Mouse (Mus musculus): ENCODE results near the gene Ppp2r2c. TPM values are rescaled to one million over a fixed set of nuclear protein-coding genes. Genes with fewer than 3 reads are reported as not detected.

The Ppp2r2c gene
- 24.6 and 26.7 TPM in 2 replicates for polyA plus RNA-seq (2015; fragmentation: Nextera tagmentation; extraction: Ambion mirVana)

GRCm38 (mm10) chr5:36868266-36869090 lies at the start of gene Ppp2r2c:
Ppp2r2c (plus strand) TSS chr5:36868513.
- 0% methylated on average over 64 of the region's 108 CpGs for WGBS
- ATAC-seq (ENCODE audit: low FRiP score), result peak; percentile 55
- H3K27ac ChIP-seq, result peak within 1 kb of the TSS; percentile 84

DNA sequence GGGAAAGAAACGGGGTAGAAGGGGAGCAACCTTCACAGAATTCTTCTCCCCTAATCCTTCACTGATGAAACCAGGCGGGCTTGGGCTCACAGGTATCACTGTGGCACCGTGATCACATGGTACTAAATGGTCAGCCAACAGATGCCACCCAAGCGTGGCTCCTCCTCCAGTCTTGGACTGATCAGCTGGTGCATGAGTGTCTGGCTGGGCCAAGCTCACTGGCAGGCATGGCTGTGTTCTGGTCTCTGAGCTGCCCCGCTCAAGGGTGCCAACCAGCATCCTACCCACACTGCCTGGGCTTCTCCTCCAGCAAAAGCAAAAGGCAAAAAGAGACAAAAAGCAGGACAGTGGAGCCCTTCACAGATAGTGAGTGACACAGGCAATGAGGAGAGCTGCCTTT lies 48.6 kb upstream of the Ppp2r2c start:
- 86% methylated on average over 5 of the region's 5 CpGs for WGBS
- H3K4me3 ChIP-seq, result no peak overlapping the region
- no peak overlapping the region for H3K27ac ChIP-seq
- H3K9ac ChIP-seq, result no peak overlapping the region
- ATAC-seq (ENCODE audit: low FRiP score), result no peak
- H3K36me3 ChIP-seq, result peaks cover 62% of the 10 kb centered on the region
- no peaks in the 10 kb centered on the region for H3K27me3 ChIP-seq
- H3K9me3 ChIP-seq, result no peaks in the 10 kb centered on the region
- H3K4me2 ChIP-seq, result no peak overlapping the region
- no peaks in the 10 kb centered on the region for H3K4me1 ChIP-seq (replicated peaks)

More at GRCm38 (mm10) chr5:36868266-36869090, at the start of gene Ppp2r2c:
- H3K4me1 ChIP-seq (replicated peaks), result peaks cover 34% of the 10 kb centered on the region
- peak within 1 kb of the TSS; percentile 87 for H3K4me2 ChIP-seq
- 0 out of 2 replicates have a peak, but pooled peaks cover 4% of the 10 kb centered on the region for H3K9me3 ChIP-seq
- peak within 1 kb of the TSS; percentile 83 for H3K9ac ChIP-seq
- H3K4me3 ChIP-seq, result peak within 1 kb of the TSS; percentile 64
- peaks cover 99% of the 10 kb centered on the region for H3K27me3 ChIP-seq
- no peaks in the 10 kb centered on the region for H3K36me3 ChIP-seq

DNA sequence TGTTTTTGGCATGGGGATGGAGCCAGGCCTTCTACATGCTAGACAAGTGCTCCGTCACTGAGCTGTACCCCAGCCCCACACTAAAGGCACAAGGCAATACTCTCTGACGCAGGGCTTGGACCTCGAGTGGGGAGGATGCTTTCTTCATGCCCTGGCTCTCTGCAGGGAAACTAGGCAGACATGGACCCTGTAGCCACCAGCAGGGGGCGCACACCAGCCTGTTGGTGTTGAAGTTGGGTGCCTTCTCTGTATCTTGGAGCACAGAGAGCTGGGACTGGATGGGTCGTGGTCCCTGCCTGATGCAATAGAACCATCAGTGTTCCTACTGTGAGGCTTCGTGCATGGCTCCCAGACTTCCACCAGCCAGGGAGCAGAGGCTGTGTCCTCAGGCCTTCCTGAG lies 48.2 kb upstream of the Ppp2r2c start:
- H3K4me3 ChIP-seq, result no peak overlapping the region
- no peak overlapping the region for H3K9ac ChIP-seq
- H3K36me3 ChIP-seq, result peaks cover 59% of the 10 kb centered on the region
- H3K4me1 ChIP-seq (replicated peaks), result no peaks in the 10 kb centered on the region
- no peaks in the 10 kb centered on the region for H3K9me3 ChIP-seq
- no peak overlapping the region for H3K4me2 ChIP-seq
- 0 out of 2 replicates have a peak, but pooled peaks have one; percentile 24 for ATAC-seq (ENCODE audit: low FRiP score)
- WGBS, result 43% methylated on average over 6 of the region's 6 CpGs
- H3K27ac ChIP-seq, result no peak overlapping the region
- no peaks in the 10 kb centered on the region for H3K27me3 ChIP-seq

- H3K36me3 ChIP-seq, result peaks cover 57% of the 10 kb centered on the region
- H3K4me3 ChIP-seq, result no peak overlapping the region
- ATAC-seq (ENCODE audit: low FRiP score), result no peak
- H3K4me2 ChIP-seq, result no peak overlapping the region
- 89% methylated on average over 4 of the region's 4 CpGs for WGBS
- no peaks in the 10 kb centered on the region for H3K27me3 ChIP-seq
- H3K9me3 ChIP-seq, result no peaks in the 10 kb centered on the region
- H3K9ac ChIP-seq, result no peak overlapping the region
- no peak overlapping the region for H3K27ac ChIP-seq
- H3K4me1 ChIP-seq (replicated peaks), result no peaks in the 10 kb centered on the region
Observed at GRCm38 (mm10) chr5:36822907-36823306, 45.4 kb upstream of the Ppp2r2c start.

DNA sequence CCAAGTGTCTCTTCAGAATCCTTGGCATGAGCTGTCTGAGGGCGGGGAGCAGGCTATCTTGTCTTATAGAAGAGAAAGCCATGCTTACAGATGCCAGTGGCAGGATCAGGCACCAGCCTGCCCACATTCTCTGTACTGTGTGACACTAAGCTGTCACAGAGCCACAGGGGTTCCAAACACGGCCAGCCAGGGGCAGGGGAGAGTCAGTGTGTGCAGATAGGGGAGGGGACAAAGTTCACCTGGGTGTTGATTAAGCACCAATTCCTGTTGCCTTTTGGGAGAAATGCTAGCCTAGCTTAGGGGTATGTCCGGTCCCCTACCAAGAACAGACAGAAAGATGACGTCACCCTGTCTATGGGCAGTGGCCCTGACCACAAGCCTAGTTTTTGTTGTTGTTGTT lies 39.2 kb upstream of the Ppp2r2c start:
- H3K4me1 ChIP-seq (replicated peaks), result peaks cover 12% of the 10 kb centered on the region
- peaks cover 19% of the 10 kb centered on the region for H3K36me3 ChIP-seq
- no peak overlapping the region for H3K9ac ChIP-seq
- WGBS, result 75% methylated on average over 4 of the region's 4 CpGs
- no peaks in the 10 kb centered on the region for H3K9me3 ChIP-seq
- no peak overlapping the region for H3K27ac ChIP-seq
- no peak overlapping the region for H3K4me3 ChIP-seq
- no peak for ATAC-seq (ENCODE audit: low FRiP score)
- H3K4me2 ChIP-seq, result no peak overlapping the region
- 0 out of 2 replicates have a peak, but pooled peaks cover 6% of the 10 kb centered on the region for H3K27me3 ChIP-seq

GRCm38 (mm10) chr5:36829913-36830879 lies 38.1 kb upstream of the Ppp2r2c start, which contains the start of gene Man2b2:
Man2b2 (minus strand) TSS chr5:36830653.
- H3K4me3 ChIP-seq, result peak within 1 kb of the TSS; percentile 47
- 0 out of 2 replicates have a peak, but pooled peaks cover 6% of the 10 kb centered on the region for H3K27me3 ChIP-seq
- no peak within 1 kb of the TSS for H3K27ac ChIP-seq
- H3K4me1 ChIP-seq (replicated peaks), result peaks cover 12% of the 10 kb centered on the region
- ATAC-seq (ENCODE audit: low FRiP score), result peak; percentile 70
- no peaks in the 10 kb centered on the region for H3K9me3 ChIP-seq
- peaks cover 12% of the 10 kb centered on the region for H3K36me3 ChIP-seq
- peak within 1 kb of the TSS; percentile 70 for H3K9ac ChIP-seq
- 4% methylated on average over 46 of the region's 46 CpGs for WGBS
- H3K4me2 ChIP-seq, result peak within 1 kb of the TSS; percentile 63

GRCm38 (mm10) chr5:36831272-36831671 lies 37.0 kb upstream of the Ppp2r2c start:
- H3K4me2 ChIP-seq, result peak overlapping the region; percentile 63
- H3K9ac ChIP-seq, result no peak overlapping the region
- H3K27ac ChIP-seq, result no peak overlapping the region
- WGBS, result 66% methylated on average over 7 of the region's 7 CpGs
- H3K36me3 ChIP-seq, result peaks cover 4% of the 10 kb centered on the region; the same call in 1 of the 2 replicates
- H3K4me3 ChIP-seq, result no peak overlapping the region
- H3K9me3 ChIP-seq, result no peaks in the 10 kb centered on the region
- ATAC-seq (ENCODE audit: low FRiP score), result peak; percentile 38; the same call in 1 of the 2 replicates
- H3K4me1 ChIP-seq (replicated peaks), result peaks cover 12% of the 10 kb centered on the region
- H3K27me3 ChIP-seq, result 0 out of 2 replicates have a peak, but pooled peaks cover 6% of the 10 kb centered on the region

DNA sequence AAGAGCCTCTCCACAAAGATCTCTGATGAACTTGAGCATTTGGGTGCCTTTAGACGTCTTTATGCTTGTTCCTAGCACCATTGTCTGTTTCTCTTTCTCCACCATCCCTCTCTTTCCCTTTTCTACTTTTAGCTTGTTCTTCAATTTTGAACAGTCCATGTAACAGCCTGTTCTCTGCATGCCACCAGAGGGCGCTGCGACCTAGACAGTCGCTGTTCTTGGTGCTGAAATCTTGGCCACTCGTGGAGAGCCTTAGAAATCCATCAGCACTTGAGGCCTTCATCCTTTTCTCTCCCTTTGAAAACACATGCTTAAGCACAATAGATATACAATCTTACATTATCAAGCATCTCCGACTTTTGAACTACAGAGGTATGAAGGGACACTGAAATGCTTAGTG lies 32.4 kb upstream of the Ppp2r2c start:
- Histone ChIP-seq H3K4me2 (no peak overlapping the region), H3K9me3 (no peaks in the 10 kb centered on the region), H3K4me1 (replicated peaks) (peaks cover 2% of the 10 kb centered on the region), H3K36me3 (no peaks in the 10 kb centered on the region), H3K27ac (no peak overlapping the region), H3K9ac (no peak overlapping the region), H3K27me3 (0 out of 2 replicates have a peak, but pooled peaks cover 6% of the 10 kb centered on the region), H3K4me3 (no peak overlapping the region)
- 0 out of 2 replicates have a peak, but pooled peaks have one; percentile 41 for ATAC-seq (ENCODE audit: low FRiP score)
- WGBS, result 2% methylated on average over 6 of the region's 6 CpGs

GRCm38 (mm10) chr5:36839032-36839431 lies 29.3 kb upstream of the Ppp2r2c start:
- no peaks in the 10 kb centered on the region for H3K9me3 ChIP-seq
- H3K27me3 ChIP-seq, result 0 out of 2 replicates have a peak, but pooled peaks cover 1% of the 10 kb centered on the region
- H3K27ac ChIP-seq, result no peak overlapping the region
- WGBS, result 87% methylated on average over 2 of the region's 2 CpGs
- H3K4me2 ChIP-seq, result no peak overlapping the region
- peaks cover 2% of the 10 kb centered on the region for H3K4me1 ChIP-seq (replicated peaks)
- no peak for ATAC-seq (ENCODE audit: low FRiP score)
- H3K4me3 ChIP-seq, result no peak overlapping the region
- no peaks in the 10 kb centered on the region for H3K36me3 ChIP-seq
- no peak overlapping the region for H3K9ac ChIP-seq

DNA sequence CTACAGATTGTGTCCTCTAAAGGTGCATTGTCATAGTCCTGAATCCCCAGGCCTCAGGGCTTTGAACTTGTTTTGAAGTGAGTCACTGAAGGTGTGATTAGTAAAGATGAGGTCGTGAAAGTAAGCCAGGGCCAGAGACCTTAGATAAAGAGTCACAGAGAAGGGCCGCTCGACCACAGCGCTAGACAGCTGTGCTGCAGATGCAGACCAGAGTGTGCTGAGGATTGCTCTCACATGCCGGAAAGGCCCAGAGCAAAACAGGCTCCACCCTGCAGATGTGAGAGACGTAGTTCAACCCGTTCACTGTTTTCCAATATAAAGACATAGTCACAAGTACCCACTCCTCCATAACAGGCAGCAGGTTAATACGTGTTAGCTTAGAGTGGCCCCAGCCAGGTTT lies 28.7 kb upstream of the Ppp2r2c start:
- H3K4me3 ChIP-seq, result no peak overlapping the region
- H3K27me3 ChIP-seq, result no peaks in the 10 kb centered on the region
- no peaks in the 10 kb centered on the region for H3K9me3 ChIP-seq
- H3K4me1 ChIP-seq (replicated peaks), result peaks cover 8% of the 10 kb centered on the region
- no peak overlapping the region for H3K27ac ChIP-seq
- H3K36me3 ChIP-seq, result no peaks in the 10 kb centered on the region
- H3K9ac ChIP-seq, result no peak overlapping the region
- ATAC-seq (ENCODE audit: low FRiP score), result no peak
- 75% methylated on average over 8 of the region's 8 CpGs for WGBS
- H3K4me2 ChIP-seq, result no peak overlapping the region

- Histone ChIP-seq H3K27me3 (no peaks in the 10 kb centered on the region), H3K4me3 (no peak overlapping the region), H3K27ac (no peak overlapping the region), H3K9me3 (no peaks in the 10 kb centered on the region), H3K36me3 (no peaks in the 10 kb centered on the region), H3K4me1 (replicated peaks) (peaks cover 12% of the 10 kb centered on the region), H3K9ac (no peak overlapping the region), H3K4me2 (no peak overlapping the region)
- 87% methylated on average over 7 of the region's 7 CpGs for WGBS
- no peak for ATAC-seq (ENCODE audit: low FRiP score)
Observed at GRCm38 (mm10) chr5:36840092-36840491, 28.2 kb upstream of the Ppp2r2c start.

DNA sequence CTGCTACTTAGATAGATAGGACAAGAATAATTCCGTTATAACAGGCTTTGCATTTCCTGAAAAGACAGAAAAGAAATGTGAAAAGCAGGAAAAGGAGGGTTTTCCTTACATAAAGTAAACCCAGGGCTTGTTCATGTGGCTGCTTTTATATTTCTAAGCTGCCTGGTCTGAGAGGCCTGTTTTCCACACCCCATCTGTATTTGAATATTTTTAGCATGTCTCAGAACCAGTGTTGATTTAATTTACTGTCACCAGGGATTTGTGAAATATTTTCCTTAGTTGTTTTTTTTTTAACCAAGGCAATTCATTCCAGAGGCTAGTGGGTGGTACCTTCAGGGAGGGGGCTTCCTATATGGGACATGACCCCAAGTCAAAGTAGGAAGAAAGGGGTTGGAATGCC lies 26.6 kb upstream of the Ppp2r2c start:
- 72% methylated on average over 1 of the region's 1 CpGs for WGBS
- no peak overlapping the region for H3K9ac ChIP-seq
- no peak for ATAC-seq (ENCODE audit: low FRiP score)
- H3K4me2 ChIP-seq, result no peak overlapping the region
- H3K36me3 ChIP-seq, result no peaks in the 10 kb centered on the region
- peaks cover 12% of the 10 kb centered on the region for H3K4me1 ChIP-seq (replicated peaks)
- no peak overlapping the region for H3K27ac ChIP-seq
- H3K27me3 ChIP-seq, result no peaks in the 10 kb centered on the region
- H3K9me3 ChIP-seq, result no peaks in the 10 kb centered on the region
- H3K4me3 ChIP-seq, result no peak overlapping the region
